Mouse (Mus musculus) heart, postnatal 36 days (tissue): Measurements from ENCODE around the gene Lrp2bp. TPM values are rescaled to one million over a fixed set of nuclear protein-coding genes. Genes with fewer than 3 reads are reported as not detected.

ENCODE experiments used
- DNase-seq, 2 experiments: peaks; one replicate each; pipeline ENCODE4 v3.0.0; 2021 to 2022
- intact Hi-C: fragments of 180-260 bp; cut with DNase I; formaldehyde crosslinking; loops from one replicate; pipeline ENCODE4 v1.15.1; 2025
- total RNA-seq, 2 experiments: library from RNA; stranded (reverse); gene quantifications; 2 replicates each; pipeline ENCODE4 v1.2.3; 2021

The Lrp2bp gene
- total RNA-seq, 2 experiments from 2014 or later, result 0.57 to 0.69 TPM

DNA sequence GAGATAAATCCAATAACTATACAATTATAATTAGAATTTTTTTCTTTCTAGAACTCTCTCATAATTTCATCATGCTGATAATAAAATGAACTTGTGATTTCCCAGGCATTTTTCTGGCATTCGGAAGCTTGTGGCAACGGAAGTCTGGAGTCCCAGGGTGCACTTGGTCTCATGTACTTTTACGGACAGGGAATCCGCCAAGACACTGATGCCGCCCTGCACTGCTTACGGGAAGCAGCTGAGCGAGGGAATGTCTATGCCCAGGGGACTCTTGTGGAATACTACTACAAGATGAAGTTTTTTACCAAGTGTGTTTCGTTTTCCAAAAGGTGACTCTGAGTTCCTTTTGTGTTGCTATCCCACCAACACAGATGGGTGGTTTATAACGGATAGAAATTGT is 23.7 kb downstream of the Lrp2bp start:
- DNase-seq, result no peak
- intact Hi-C loops, result no loop called here

DNA sequence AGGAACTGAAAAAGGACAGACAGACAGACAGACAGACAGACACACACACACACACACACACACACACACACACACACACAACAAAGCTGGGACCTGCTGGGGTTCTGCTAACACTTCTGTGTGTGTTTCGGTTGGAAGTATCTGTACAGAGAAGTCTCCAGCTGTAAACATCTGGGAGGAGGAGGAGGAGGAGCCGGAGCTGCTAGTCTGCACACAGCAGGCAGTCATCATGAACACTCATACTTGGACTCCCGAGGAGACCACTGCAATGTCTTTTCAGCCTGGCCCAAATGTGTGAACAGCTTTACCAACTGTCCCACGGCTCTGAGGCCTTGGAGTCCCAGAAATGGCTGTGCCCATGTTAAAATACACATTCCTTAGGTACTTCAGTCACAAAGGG is 25.3 kb downstream of the Lrp2bp start:
- no peak for DNase-seq
- intact Hi-C loops, result no loop called here

DNA sequence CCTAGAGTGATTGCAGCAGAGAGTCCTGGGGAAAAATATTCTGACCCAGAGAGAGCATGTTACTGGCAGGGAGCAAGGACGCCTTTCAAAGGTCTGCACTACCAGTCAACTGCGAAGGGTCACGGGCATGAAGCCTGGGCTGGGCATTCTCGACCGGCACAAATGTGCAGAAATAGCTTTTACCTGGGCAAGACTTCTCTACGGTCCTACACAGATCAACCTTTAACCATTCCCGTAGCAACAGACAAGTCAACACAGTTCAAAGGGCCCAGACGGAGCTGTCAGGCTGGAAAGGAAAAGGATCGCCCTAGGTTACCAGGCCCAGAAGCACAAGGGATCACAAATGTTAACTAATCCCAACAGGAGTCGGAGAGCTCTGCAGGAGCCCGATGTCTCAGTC is 37.1 kb downstream of the Lrp2bp start:
- intact Hi-C loops, result no loop called here
- DNase-seq, result no peak

DNA sequence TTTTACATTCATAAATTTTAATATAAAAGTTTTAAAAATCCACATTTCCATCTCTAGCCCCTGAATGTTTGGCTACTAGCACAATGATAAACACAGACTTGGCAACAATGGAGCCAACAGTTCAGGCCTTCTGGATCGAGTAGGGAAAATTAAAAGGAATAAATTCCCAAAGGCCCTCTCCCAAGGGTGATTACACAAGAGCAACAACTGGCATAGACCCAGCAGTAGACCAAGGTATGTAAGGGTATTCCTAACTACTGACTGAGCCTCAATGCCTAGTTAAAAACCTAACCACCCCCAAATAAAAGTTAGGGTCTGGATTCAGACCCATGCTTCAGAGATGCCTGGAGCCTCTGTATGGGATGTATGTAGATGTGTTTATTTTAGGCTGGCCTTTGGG is 40.6 kb downstream of the Lrp2bp start:
- no peak for DNase-seq
- intact Hi-C loops, result no loop called here

DNA sequence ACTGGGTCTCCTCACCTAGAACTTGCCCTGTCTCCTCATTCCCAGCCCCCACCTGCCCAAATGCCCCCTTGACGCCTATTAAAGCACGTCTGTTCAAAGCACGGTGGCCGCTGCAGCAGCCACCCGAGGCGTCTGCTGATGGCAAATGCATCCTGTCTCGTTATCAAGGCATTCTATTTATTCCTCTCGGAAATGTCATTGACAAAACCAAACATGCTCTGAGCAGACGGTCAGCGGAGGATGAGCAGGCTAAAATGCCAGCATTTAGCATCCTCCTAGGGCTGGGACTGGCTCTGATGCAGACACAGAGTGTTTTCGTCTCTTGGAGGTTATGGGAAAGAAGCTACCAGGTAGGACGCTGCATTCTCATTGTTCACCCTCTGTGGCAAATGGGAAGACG is 41.2 kb downstream of the Lrp2bp start:
- DNase-seq, result no peak
- intact Hi-C loops, result no loop called here

DNA sequence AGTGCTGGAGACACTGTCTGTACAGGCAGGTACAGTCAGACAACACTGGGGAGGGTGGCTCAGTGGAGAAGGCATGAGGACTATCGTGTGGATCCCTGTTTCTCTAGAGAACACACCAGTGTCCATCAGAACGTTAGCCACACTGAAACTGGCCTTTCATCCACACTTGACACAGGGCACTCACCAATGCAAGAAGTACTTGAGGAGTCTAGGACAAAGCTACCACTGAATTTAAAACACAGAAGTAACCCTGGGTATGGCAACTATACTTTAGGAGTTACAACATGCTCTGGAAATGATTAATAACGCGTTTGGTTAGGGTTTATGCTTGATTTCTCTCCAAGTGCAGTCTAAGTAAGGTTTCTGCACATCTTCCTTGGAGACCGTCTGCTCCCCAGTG is 73.7 kb downstream of the Lrp2bp start:
- intact Hi-C loops, result no loop called here
- no peak for DNase-seq

DNA sequence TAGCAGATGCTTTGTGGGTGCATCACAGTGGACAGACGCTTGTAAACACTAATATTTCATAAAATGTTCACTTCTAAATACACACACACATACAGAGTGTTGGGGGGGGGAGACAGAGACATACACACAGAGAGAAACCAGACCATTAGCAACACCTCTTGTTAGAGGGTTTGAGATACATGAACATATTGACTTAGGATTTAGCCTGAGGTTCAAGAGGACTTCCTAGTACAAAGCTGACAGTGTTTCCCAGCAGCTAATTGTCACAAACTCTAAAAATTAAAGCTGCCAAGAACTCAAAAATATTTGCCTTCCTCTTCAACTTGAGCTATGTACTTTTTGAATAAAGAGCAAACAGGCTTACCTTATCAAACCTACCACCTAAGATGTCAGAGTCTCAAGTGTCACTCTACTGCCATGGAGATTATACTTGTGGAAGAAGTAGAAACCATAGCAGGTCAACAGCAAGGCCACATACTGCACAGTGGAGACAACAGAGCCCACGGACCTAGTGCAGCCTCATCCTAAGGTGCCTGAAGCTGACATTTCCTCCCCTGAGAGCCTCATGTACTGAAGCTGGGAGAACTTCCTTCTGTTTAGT is 74.5 kb downstream of the Lrp2bp start:
- intact Hi-C loops, result no loop called here
- no peak for DNase-seq

DNA sequence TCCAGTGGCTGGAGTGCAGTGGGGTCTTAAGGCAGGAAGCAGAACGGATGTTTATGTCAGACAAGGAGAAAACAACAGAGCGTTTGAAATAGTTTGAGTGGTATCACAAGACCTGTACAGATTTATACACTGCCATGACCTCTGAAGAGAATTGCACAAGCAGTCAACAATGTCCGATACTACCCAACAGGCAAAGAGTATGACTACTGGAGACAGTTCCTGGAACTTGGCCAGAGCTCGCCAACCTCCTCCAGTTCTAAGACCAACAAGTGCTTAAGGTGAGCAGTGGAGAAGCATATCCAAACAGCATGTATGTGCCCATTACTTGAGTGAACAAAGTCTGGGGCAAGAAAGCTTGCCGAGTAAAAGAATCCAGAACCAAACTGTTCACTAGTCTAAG is 76.1 kb downstream of the Lrp2bp start:
- DNase-seq, result no peak
- intact Hi-C loops, result no loop called here

DNA sequence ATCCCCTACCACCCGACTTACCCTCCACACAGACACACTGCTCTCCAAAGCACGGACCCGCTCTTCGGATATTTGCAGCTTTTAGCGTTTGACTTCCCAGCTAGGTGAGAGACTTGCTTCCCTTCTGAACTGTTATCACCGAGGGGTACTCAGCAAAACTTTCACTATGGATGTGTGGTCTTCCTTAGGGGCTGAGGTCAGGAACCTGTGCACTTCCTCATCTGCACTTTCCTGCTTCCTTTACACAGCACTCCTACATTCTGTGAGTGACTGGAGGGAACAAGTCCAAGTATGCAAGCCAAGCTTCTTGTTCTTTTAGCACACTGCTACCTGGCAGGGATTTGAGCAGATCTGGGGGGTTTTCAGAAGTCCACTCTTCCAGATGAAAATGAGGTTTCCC is 79.8 kb downstream of the Lrp2bp start:
- DNase-seq, result no peak
- intact Hi-C loops, result no loop called here

Other genes starting within 250 kb of the Lrp2bp start
- 10 to 100 TPM; 25.6 to 35.2 TPM for gene Pdlim3, start 113.8 kb upstream of the Lrp2bp start, total RNA-seq
- gene Ccdc110, start 64.7 kb upstream of the Lrp2bp start, total RNA-seq, result not detected
- under 1 TPM; 0.33 to 0.50 TPM for gene 1700029J07Rik, start 24.1 kb upstream of the Lrp2bp start, total RNA-seq
- gene Ufsp2, start 23.8 kb upstream of the Lrp2bp start, total RNA-seq, result 10 to 100 TPM; 30.9 to 32.4 TPM
- gene Ankrd37, start 6.4 kb downstream of the Lrp2bp start, total RNA-seq, result 10 to 100 TPM in 1 of 2 experiments, 1 to 10 TPM in 1; 5.3 to 13.4 TPM
- gene Cfap97, start 152.5 kb downstream of the Lrp2bp start, total RNA-seq, result 10 to 100 TPM; 11.2 to 13.3 TPM
- gene Snx25, start 152.9 kb downstream of the Lrp2bp start, total RNA-seq, result 10 to 100 TPM; 10.5 to 10.8 TPM
- gene Slc25a4, start 212.0 kb downstream of the Lrp2bp start, total RNA-seq, result 1,000 to 10,000 TPM; 5,098 to 5,396 TPM